Mouse (Mus musculus) gastrocnemius, postnatal 14 days (tissue): Measurements from ENCODE around the gene Slc38a6. TPM values are rescaled to one million over a fixed set of nuclear protein-coding genes. Genes with fewer than 3 reads are reported as not detected.

Experiments
- total RNA-seq, 2 experiments: library from RNA; stranded (reverse); gene quantifications; 2 replicates each; pipeline ENCODE4 v1.2.3; 2021

The Slc38a6 gene
- total RNA-seq, 2 experiments from 2014 or later: 4.5 to 5.5 TPM

Other genes starting within 250 kb of the Slc38a6 start
- 10 to 100 TPM; 43.5 to 46.4 TPM for gene Six1, start 232.9 kb upstream of the Slc38a6 start, total RNA-seq
- 10 to 100 TPM in 1 of 2 experiments, 1 to 10 TPM in 1; 8.8 to 10.3 TPM for gene Six4, start 173.3 kb upstream of the Slc38a6 start, total RNA-seq
- 10 to 100 TPM; 19.2 to 20.4 TPM for gene Mnat1, start 163.1 kb upstream of the Slc38a6 start, total RNA-seq
- 1 to 10 TPM; 6.3 to 7.5 TPM for gene Trmt5, start 69 bp upstream of the Slc38a6 start, total RNA-seq